Mouse (Mus musculus): ENCODE data around the gene Rhod.

DNA sequence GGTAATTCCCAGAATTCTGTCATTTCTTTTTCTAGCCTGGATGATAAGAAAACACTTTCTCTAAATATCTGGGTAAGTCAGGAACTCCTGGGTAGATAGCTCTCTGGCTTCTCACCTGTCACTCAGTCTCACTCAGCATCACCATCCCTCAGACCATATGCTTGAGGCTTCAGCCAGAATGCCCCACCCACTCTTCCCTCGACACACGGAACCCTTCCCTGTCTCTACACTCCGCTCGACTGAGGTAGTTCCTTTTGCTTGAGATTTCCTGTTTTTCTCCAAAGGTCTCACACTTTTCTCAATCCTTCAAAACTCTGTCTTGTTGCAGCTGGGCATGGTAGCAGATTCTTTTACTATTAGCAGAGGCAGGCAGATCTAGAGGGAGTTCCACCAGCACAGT lies 42.1 kb upstream of the Rhod start:
- TF ChIP-seq CTCF (IDR thresholded peaks at IDR 0.05): no peak
- no peak for TF ChIP-seq EP300 (IDR thresholded peaks at IDR 0.05; ENCODE audit: insufficient read depth, low read depth, low read length)
- no peak for TF ChIP-seq POLR2A (IDR thresholded peaks at IDR 0.05; ENCODE audit: insufficient read depth, low read depth, low read length)
